Mouse (Mus musculus) A20 (cell line): ENCODE results near the gene Flnb.
A peak's percentile ranks its signal among the peaks of the same experiment; 100 is the strongest.

Experiments used
- DNase-seq: peaks from one replicate; pipeline ENCODE4 v3.0.0-alpha.2; 2011; ENCODE audit warnings: low read depth, low spot score

Flnb gene

DNA sequence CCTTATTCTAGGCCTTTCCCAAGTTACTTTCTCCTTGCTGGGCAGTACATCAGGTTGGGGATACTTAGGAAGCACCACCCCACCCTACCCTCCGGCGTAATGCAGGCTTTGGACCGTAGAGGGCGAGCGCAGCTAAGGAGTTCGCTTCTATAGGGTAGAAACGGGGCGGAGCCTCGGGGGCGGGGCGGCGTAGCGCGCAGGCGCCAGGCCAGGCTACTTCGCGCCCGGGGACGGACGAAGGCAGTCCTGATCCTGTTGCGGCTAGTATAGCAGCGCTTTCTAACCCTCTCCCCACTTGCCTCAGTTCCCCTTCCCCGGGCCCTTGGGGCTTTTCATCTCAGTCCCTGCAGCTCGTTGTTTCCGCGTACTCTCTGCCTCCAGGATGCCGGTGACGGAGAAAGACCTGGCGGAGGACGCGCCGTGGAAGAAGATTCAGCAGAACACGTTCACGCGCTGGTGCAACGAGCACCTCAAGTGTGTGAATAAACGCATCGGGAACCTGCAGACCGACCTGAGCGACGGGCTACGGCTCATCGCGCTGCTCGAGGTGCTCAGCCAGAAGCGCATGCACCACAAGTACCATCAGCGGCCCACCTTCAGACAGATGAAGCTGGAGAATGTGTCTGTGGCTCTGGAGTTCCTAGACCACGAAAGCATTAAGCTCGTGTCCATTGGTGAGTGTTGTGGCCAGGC, at the start of gene Flnb:
TSS of gene Flnb (plus strand) at position 188 of the 693 bp plus-strand sequence.
- DNase-seq: peak; percentile 96

DNA sequence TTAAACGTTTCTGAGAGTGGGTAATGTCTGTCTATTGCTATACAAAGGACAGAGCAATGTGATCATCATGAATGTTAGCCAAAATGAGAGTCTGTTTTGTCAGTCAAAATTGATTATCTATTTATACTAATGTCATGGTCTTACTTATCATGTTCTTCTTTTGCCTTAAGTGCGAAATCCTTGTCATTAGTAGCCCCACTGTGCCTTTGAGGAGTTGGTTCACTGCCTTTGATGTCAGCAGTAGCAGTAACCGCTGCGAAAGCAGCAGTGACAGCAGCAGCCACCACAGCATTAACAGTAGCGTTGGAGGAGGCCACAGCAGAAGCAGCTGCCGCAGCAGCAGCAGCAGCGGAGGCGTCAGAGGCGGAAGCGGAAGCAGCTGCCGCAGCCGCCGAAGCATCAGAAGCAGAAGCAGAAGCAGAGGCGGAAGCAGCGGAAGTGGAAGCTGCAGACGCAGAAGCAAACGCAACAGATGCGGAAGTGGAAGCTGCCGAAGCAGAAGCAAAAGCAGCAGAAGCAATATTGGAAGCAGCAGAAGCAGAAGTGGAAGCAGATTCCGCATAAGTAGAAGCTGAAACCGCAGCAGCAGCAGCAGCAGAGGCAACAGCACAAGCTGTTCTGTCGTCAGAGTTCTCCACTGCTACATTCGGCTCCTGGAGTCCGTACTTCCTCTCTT, 43.9 kb upstream of the Flnb start:
- peak; percentile 97 for DNase-seq

DNA sequence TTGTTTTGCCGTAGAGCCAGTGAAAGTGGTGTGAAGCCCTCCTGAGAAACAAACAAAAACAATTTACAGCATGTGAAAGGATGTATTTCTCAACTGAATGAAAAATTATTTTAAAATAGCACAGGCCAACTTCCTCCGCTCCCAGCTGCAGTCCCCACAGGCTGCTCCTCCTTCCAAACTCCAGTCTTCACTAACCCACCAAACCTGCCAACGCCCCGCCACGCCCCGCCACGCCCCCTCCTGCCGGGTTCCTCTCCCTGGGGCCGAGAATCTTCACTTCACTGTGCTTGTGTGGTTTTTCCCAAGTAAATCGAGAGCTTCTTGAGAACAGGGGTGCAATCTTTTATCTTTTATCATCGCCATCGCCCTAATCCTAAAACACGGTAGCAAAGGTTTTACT, 31.7 kb upstream of the Flnb start:
- DNase-seq: no peak

DNA sequence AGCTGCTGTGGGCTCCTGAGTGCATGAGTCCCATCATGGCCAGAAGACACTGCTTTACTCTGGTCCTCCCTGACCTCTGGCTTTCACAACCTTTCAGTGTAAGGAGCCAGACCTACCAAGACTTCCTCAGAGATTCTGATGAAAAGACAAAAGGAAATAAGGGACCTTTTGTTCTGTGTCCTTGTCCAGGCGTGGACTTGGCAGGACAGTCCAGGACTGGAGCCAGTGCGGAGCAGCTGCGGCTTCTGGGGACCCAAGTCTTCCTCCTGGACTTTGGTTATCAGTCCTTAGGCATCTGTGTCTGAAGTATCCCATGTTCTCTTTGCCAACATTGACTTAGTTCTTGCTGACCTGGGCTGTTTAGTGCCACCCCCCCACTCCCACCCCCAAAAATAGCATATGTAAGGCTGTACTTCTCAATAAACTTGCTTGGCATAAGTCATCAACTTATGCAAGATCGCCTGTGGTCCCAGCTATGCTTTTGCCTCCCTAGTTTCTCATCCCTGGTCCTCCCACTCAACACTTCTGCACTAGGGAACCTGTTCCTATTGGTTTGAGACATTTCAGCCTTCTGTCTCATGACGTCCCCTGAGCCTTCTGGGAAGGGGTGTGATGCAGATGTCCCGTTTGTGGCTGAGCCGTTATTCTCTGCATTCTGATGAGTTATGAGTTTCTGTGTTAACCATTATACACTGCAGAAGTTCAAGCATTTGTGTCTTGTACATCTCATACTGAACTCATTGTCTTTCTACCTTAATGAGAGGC, 28.3 kb upstream of the Flnb start:
- DNase-seq: no peak

DNA sequence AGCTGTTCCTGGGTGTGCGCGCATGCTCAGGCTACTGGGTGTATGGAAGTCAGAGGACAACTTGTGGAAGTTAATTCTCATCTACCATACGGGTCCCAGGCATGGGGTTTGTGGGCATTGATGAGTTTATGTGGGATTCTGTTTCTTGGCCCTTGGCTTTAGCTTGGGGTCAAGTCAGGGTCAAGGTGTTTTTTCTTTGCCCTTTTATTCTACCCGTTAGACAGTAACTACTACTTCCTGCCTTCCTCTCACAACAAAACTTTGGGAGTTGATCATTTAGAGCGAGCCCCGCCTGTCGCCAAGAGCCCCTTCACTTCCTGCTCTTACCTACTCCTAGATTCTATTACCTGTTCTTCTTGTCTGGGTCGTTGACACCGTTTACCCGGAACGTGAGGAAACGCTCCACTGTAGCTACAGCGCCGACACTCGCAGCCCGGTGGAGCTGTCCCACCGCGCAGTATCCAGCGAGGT, 26.7 kb upstream of the Flnb start:
- DNase-seq: no peak

DNA sequence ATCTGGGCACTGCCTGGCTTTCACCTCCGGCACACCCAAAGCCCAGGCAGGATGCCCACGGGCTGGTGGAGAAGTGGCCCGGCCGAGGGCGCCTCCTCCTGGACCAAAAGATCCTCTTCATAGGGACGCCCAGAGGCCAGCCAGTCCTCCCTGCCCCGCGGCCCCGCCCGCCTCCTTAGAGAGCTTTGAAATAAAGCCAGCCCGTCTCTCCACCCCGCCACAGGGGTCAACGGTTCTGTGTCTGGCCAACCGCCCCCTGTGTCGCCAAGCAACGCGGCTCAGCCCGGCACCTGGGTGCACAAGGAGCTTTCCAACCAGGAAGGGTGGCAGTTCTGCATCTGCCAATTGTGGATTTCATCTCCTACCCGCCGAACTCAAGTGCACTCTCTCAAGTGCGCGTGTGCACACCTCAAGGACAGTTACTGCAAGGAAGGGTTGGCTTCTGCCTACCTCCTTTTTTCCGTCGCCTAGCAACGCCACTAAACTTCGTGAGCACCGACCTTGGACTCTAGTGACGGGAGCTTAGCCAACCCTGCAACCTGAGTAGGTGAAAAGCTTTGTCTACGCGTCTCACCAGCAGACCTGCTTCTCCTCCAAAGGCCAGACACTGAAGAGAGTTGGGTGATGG, 26.1 kb upstream of the Flnb start, which contains the start of gene Gm26661:
TSS of gene Gm26661 (plus strand) at position 56 of the 628 bp plus-strand sequence.
- peak; percentile 32 for DNase-seq

DNA sequence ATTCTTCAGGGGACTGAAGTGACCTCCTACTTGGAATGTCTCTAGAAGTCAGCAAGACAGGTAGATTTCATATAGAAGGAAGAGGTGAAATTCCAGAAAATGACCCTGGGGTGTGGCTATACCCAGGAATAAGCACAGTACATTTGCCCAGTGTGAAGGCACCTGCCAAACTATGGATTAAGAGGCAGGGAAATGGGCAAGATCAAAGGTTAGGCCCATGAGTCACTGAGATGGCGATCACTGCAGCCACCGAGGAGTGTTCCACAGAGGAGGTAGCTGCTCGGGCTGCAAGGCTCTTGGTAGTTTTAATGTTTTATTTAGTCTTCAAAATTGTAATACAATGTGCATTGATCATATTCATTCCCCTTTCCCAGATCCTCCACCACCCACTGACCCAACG, 21.8 kb upstream of the Flnb start:
- no peak for DNase-seq

DNA sequence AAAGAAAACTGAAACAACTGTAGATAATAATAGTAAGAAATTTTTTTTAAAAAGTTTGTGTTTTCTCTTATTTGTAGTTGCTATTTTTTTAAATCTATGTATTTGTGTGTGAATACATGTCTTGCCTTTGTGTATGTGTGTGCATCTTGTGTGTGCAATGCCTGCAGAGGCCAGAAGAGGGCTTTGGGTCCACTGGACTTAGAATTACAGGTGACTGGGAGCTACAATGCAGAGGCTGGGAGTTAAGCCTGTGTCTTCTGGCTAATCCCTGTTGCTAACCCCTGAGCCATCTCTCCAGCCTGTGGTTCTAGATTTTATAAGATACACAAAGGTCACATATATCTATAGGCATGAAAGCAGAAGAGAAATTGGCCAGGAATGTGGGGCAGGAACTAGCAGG, 17.1 kb upstream of the Flnb start:
- DNase-seq: no peak

DNA sequence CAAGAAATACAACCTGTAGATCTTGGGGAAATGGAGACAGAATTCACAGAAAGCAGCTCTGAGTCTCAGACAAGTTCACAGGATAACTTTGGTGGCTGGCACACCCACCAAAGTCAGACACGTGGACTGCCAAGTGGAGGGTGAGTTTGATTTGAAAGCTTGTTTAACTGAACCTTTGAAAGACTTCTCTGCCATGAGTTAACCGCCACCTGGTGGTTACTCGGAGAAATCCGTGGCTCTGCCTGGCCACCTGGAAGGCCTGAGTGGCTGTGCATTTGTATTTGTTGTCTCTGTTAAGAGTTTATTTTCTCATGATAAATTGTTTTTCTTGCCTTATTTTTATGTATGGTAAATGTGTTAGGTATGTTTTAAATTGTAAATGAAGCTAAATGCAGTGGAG, 15.9 kb upstream of the Flnb start:
- DNase-seq: peak; percentile 67

DNA sequence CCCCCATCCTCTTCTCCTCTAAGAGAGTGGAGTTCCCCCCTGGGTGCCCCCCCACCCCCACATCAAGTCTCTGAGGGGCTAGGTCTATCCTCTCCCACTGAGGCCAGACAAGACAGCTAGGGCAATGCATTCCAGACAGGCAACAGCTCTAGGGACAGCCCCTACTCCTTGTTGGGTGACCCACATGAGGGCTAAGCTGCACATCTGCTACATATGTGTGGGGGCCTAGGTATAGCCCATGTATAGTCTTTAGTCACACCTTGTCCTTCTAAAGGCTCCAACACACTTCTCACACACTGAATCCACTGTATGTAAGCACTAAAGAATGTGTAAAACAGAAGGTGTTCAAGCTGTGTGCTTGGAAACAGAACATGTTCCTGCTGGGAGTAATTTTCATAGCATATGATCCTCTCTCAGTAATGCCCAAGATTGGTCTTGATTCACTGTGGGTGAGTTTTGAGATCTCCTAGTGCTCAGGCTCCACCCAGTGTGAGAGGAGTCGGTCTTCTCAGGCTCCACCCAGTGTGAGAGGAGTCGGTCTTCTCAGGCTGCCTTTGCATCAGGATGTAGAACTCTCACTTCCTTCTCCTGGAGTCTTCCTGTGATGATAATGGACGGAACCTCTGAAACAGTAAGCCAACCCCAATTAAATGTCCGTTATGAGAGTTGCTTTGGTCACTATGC, 13.7 kb upstream of the Flnb start:
- peak; percentile 74 for DNase-seq

DNA sequence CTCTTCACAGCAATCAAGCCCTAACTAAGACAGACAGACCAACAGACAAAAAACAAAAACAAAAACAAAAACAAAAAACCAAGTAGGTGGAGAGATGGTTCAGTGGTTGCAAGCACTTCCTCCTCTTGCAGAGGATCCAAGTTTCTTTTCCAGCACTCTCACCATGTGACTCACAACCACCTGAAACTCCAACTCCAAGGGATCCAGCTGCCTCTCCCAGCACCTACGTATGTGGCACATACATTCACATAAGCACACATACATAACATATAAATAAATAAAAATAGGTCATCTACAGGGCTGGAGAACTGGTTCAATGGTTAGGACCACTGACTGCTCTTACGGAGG, 13.2 kb upstream of the Flnb start:
- no peak for DNase-seq

DNA sequence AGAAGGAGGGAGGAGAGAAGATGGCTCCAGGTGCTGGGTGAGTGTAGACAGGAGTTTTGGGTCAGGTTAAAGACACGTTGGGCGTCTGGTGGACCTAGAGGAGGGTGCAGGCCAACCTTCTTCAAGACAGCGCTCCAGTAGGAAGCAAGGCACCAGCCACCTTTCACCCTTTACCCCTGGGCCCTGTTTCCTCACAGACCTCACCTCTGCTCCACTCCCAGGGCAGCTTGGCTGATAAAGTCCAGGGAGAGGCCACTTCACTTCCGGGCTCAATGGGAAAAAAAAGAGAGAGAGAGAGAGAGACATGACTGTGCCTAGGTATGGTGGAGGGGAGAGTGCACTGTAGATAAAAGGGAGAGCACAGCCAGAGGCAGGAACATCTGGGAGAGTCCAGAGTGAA, 10.0 kb upstream of the Flnb start:
- no peak for DNase-seq

DNA sequence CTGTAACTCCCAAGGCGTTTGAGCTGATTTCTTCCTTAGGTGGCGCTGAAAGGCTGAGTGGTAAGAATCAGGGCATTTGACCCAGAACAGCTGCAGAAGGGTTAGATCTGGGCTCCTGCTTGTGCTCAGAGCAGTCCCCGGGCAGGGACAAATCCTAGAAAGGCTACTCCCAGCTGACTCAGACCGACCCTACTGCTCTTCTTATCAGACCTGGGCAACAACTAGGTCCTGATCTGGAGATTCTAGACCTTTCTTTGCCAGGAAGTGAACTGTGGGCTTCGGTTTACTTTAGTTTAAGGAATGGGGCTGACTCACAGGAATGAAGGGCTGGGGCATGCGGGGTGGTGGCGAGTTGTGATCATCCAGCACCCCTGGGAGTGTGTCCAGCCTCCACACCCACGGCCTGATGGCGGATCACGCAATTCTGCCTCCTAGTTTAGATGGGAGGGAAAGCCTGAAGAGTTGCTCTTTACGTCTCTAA, 9.2 kb upstream of the Flnb start:
- no peak for DNase-seq

DNA sequence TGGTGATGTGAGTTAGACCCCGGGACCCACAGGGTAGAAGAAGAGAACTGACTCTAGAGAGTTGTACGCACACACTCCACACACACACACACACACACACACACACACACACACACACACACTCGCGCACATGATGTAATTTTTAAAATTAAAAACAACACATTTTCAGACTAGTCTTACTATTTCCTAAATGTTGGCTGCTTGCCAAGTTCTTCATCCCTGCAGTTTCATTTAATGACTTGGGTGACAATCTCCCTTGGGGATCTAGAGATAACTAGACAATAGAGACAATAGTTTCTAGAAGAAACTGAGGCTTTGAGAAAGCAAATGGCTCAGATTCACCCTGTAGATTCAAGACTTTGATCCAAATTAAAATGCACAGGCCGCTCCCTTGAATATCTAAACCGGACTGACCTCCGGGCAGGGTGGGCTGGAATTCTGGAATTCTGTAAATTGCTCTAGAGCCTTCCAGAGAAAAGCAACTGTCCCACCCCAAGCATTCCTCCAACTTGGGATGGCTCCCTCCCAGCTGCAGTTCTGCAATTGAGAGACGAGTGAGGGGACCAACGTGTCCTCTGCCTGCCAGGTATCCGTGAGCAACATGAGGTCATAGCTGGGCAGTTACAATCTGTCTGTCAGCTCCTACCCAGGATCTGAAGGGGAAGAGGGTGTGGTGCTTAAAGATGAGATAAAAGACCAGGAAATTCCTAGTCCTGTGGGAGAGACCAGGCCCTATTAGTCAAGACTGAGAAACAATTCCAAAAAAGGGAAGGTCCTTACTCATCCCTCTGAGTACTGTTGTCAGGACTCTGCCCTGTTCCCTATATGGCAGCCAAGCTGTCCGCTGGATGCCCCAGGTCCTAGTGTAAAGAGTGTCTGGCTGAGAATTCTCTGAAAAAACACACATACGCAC, 8.5 kb upstream of the Flnb start:
- DNase-seq: no peak

DNA sequence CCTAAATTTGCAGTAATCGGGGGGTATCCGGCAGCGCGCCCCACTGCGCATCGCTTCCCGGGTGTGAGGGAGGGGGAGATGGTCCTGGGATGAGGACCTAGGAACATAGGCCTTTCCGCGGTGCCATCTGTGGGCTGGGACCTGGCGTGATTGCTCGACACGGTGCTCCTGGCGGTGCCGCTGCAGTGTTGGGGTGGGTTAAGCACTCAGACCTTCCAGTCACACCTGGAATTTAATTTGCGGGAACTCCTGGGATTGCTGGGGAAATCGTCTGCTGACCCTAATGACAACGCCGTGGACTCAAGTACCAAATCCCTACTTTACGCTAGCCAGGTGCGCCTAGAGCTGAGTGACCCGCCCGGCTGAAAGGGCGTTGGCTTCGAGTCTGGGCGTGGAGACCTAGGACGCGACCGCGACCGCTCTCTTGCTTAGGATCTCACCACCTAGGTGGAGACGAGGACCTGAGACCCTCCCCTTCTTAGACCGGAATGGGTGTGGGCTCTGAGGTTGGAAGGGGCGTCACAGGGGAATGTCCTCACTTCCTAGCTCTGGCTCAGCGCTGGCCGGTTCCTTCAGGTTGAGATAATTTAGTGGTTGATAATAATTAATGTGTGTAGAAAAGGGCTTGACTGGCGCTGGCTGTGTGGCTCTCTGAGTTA, 835 bp downstream of the Flnb start:
- DNase-seq: peak; percentile 26

DNA sequence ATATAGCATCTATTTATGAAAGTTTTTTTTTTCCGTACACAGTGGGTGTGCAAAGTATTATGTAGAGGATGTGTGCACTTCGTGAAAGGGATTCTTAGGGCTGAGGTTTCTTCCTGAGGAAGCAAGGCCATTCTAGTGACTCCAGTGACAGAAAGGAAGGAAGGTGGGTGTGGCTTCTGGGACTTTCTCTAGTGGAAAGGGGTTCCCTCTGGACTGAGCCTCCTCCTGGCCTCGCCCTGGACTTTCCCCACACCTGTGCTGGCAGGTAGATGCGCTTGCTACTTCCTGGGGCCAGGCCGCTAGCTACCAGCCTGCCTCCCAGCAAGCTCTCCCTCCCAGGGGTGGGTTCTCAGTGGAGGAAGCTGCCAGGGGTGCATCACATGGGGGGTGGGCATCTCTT, 1.7 kb downstream of the Flnb start:
- DNase-seq: peak; percentile 27

DNA sequence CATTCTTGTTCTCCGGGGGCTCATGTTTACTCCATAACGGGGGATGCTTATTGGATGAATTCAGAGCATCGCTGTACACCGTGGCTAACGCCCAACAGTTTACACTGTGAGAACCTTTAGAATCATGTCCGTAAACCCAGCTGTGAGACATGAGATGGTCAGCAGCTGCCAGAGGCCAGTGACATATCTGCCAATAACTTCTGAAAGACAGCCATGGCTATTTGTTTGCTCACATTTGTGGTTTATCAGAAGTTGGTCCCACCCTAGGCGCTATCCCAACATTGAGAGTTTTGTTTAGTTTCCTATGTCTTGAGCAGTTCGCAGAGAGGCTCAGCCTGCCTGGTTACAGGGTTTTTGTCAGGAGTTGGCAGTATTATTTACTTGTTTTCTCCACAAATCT, 3.6 kb downstream of the Flnb start:
- DNase-seq: no peak

DNA sequence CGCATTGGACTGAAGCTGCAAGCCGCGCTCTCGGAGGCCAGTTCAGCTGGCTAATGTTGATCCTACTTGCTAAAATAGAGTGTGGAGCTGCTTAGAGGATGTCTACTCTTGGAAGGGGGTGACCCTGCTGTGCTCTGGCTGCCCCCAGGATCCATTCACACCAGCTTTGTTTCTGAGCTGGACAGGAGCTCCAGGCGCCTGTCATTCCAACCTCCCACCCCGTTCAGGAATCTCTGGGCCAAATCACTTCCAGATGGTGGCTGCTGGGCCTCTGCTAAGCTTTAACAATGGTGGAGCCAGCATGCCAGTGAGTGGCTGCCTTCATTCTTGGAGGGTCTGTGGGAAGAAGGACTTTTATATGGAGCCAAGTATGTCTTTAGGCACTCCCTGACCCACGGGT, 4.9 kb downstream of the Flnb start:
- no peak for DNase-seq

DNA sequence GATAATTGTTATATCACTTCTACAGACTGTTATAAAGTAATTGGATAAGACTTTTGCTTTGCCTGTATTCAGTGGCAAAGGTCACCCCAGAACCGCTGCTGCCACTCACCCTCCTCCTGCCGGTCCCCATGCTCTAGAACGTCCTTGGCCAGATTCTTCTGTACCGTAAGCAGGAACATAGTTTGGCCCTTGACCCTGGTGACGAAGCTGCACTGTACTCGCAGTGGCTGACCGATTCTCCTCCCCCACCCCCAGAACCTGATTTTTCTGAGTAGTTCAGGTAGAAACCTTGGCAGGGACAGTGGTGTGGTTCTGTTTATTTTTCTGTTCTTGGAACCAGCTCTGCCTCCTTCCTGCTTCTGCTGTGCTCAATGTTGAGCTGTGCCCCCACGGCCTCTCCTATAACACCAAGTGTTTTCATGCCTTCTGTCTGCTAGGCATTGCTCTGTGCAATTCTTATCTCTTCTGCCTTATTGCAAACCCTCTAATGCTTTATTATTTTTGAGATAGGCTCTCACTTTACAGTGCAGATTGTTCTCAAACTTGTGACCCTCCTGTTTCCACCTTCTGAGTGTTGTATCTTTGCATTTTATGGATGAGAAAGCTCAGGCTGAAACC, 7.0 kb downstream of the Flnb start:
- DNase-seq: no peak
